Mouse (Mus musculus) thymus, postnatal 4 days (tissue): ENCODE data around the gene Gpr82.

Source experiments
- DNase-seq: peaks from one replicate; pipeline ENCODE4 v3.0.0; 2021

Gene Gpr82

GRCm38 (mm10) chrX:13661063-13661462, at the start of gene Gpr82:
TSS of gene Gpr82 (plus strand) at chrX:13661363.
- no peak for DNase-seq

- no peak for DNase-seq
These were observed 49.0 kb upstream of the Gpr82 start for GRCm38 (mm10) chrX:13612115-13612514.

- no peak for DNase-seq
These were observed 44.4 kb upstream of the Gpr82 start for GRCm38 (mm10) chrX:13616726-13617125.

- no peak for DNase-seq
These were observed 43.9 kb upstream of the Gpr82 start for GRCm38 (mm10) chrX:13617294-13617693.

- DNase-seq: no peak
These were observed 42.7 kb upstream of the Gpr82 start for GRCm38 (mm10) chrX:13618476-13618875.

- no peak for DNase-seq
These were observed 39.7 kb upstream of the Gpr82 start for GRCm38 (mm10) chrX:13621473-13621872.

- DNase-seq: no peak
These were observed 38.5 kb upstream of the Gpr82 start for GRCm38 (mm10) chrX:13622654-13623053.

GRCm38 (mm10) chrX:13631599-13632283, 29.4 kb upstream of the Gpr82 start, which contains the start of gene Gpr34:
TSS of gene Gpr34 (plus strand) at chrX:13632089.
- DNase-seq: no peak

- DNase-seq: no peak
These were observed 24.8 kb upstream of the Gpr82 start for GRCm38 (mm10) chrX:13636398-13636797.

GRCm38 (mm10) chrX:13638894-13639293, 22.3 kb upstream of the Gpr82 start:
- no peak for DNase-seq

- no peak for DNase-seq
These were observed 9.3 kb upstream of the Gpr82 start for GRCm38 (mm10) chrX:13651889-13652288.

- DNase-seq: no peak
These were observed 8.9 kb upstream of the Gpr82 start for GRCm38 (mm10) chrX:13652291-13652690.

GRCm38 (mm10) chrX:13655005-13655421, 6.2 kb upstream of the Gpr82 start:
- no peak for DNase-seq

GRCm38 (mm10) chrX:13655906-13656305, 5.3 kb upstream of the Gpr82 start:
- no peak for DNase-seq

- peak; percentile 75 for DNase-seq
These were observed 4.4 kb upstream of the Gpr82 start for GRCm38 (mm10) chrX:13656721-13657120.

- DNase-seq: no peak
These were observed 2.5 kb upstream of the Gpr82 start for GRCm38 (mm10) chrX:13658616-13659140.

GRCm38 (mm10) chrX:13659201-13659890, 1.8 kb upstream of the Gpr82 start:
- DNase-seq: no peak

GRCm38 (mm10) chrX:13668867-13669266, 7.7 kb downstream of the Gpr82 start:
- no peak for DNase-seq

- DNase-seq: no peak
These were observed 9.2 kb downstream of the Gpr82 start for GRCm38 (mm10) chrX:13670342-13670741.

- no peak for DNase-seq
These were observed 11.8 kb downstream of the Gpr82 start for GRCm38 (mm10) chrX:13673001-13673400.

- DNase-seq: no peak
These were observed 20.6 kb downstream of the Gpr82 start for GRCm38 (mm10) chrX:13681748-13682147.

- no peak for DNase-seq
These were observed 25.4 kb downstream of the Gpr82 start for GRCm38 (mm10) chrX:13686589-13686988.

- no peak for DNase-seq
These were observed 27.2 kb downstream of the Gpr82 start for GRCm38 (mm10) chrX:13688356-13688755.

GRCm38 (mm10) chrX:13691865-13692264, 30.7 kb downstream of the Gpr82 start:
- no peak for DNase-seq
